Mouse (Mus musculus): ENCODE measurements at regions not wholly inside any gene's neighbourhood (a gene's known extent, or its start where the extent isn't known, plus 50 kb on each side); places are given as distances from the start of the nearest gene placed in this dataset.

- no peaks in the 10 kb centered on the region for H3K36me3 ChIP-seq
- no peaks in the 10 kb centered on the region for H3K9me3 ChIP-seq
- H3K27ac ChIP-seq: no peak overlapping the region
- no peak for ATAC-seq (ENCODE audit: insufficient number of reproducible peaks, insufficient read depth, low FRiP score, low TSS enrichment, low read depth)
- 71% methylated on average over 13 of the region's 13 CpGs for WGBS
- no peaks in the 10 kb centered on the region for H3K4me1 ChIP-seq (replicated peaks)
- H3K27me3 ChIP-seq: no peaks in the 10 kb centered on the region
- no peak overlapping the region for H3K4me2 ChIP-seq
- H3K4me3 ChIP-seq (replicated peaks): no peak overlapping the region
- no peak overlapping the region for H3K9ac ChIP-seq (replicated peaks)
These were observed 82.6 kb downstream of the Fam110c start for GRCm38 (mm10) chr12:31156154-31156720.

GRCm38 (mm10) chr12:31157453-31157852 lies 83.1 kb upstream of the Gm6993 start:
- Histone ChIP-seq H3K9ac (replicated peaks) (no peak overlapping the region), H3K4me2 (no peak overlapping the region), H3K4me3 (replicated peaks) (no peak overlapping the region), H3K27ac (no peak overlapping the region), H3K4me1 (replicated peaks) (no peaks in the 10 kb centered on the region), H3K9me3 (no peaks in the 10 kb centered on the region), H3K27me3 (no peaks in the 10 kb centered on the region), H3K36me3 (no peaks in the 10 kb centered on the region)
- no peak for ATAC-seq (ENCODE audit: insufficient number of reproducible peaks, insufficient read depth, low FRiP score, low TSS enrichment, low read depth)
- 84% methylated on average over 3 of the region's 3 CpGs for WGBS

GRCm38 (mm10) chr12:31157890-31158289 lies 82.7 kb upstream of the Gm6993 start:
- Histone ChIP-seq H3K4me2 (no peak overlapping the region), H3K9me3 (no peaks in the 10 kb centered on the region), H3K27ac (no peak overlapping the region), H3K9ac (replicated peaks) (no peak overlapping the region), H3K4me3 (replicated peaks) (no peak overlapping the region), H3K27me3 (no peaks in the 10 kb centered on the region), H3K4me1 (replicated peaks) (no peaks in the 10 kb centered on the region), H3K36me3 (no peaks in the 10 kb centered on the region)
- WGBS: 96% methylated on average over 1 of the region's 1 CpGs
- ATAC-seq (ENCODE audit: insufficient number of reproducible peaks, insufficient read depth, low FRiP score, low TSS enrichment, low read depth): no peak

- Histone ChIP-seq H3K36me3 (no peaks in the 10 kb centered on the region), H3K27ac (no peak overlapping the region), H3K9me3 (no peaks in the 10 kb centered on the region), H3K27me3 (no peaks in the 10 kb centered on the region), H3K4me2 (no peak overlapping the region), H3K9ac (replicated peaks) (no peak overlapping the region), H3K4me3 (replicated peaks) (no peak overlapping the region), H3K4me1 (replicated peaks) (no peaks in the 10 kb centered on the region)
- no peak for ATAC-seq (ENCODE audit: insufficient number of reproducible peaks, insufficient read depth, low FRiP score, low TSS enrichment, low read depth)
- 79% methylated on average over 4 of the region's 4 CpGs for WGBS
These were observed 81.7 kb upstream of the Gm6993 start for GRCm38 (mm10) chr12:31158885-31159284.

GRCm38 (mm10) chr12:31159378-31159777 lies 81.2 kb upstream of the Gm6993 start:
- no peak overlapping the region for H3K4me2 ChIP-seq
- H3K36me3 ChIP-seq: no peaks in the 10 kb centered on the region
- H3K27ac ChIP-seq: no peak overlapping the region
- no peak overlapping the region for H3K4me3 ChIP-seq (replicated peaks)
- no peaks in the 10 kb centered on the region for H3K27me3 ChIP-seq
- H3K9me3 ChIP-seq: no peaks in the 10 kb centered on the region
- WGBS: 79% methylated on average over 7 of the region's 7 CpGs
- no peak for ATAC-seq (ENCODE audit: insufficient number of reproducible peaks, insufficient read depth, low FRiP score, low TSS enrichment, low read depth)
- H3K9ac ChIP-seq (replicated peaks): no peak overlapping the region
- H3K4me1 ChIP-seq (replicated peaks): no peaks in the 10 kb centered on the region

GRCm38 (mm10) chr12:31168221-31168890 lies 72.2 kb upstream of the Gm6993 start:
- 67% methylated on average over 4 of the region's 4 CpGs for WGBS
- no peak overlapping the region for H3K4me3 ChIP-seq (replicated peaks)
- no peaks in the 10 kb centered on the region for H3K36me3 ChIP-seq
- no peak overlapping the region for H3K4me2 ChIP-seq
- no peak for ATAC-seq (ENCODE audit: insufficient number of reproducible peaks, insufficient read depth, low FRiP score, low TSS enrichment, low read depth)
- H3K9ac ChIP-seq (replicated peaks): no peak overlapping the region
- no peak overlapping the region for H3K27ac ChIP-seq
- H3K4me1 ChIP-seq (replicated peaks): peaks cover 5% of the 10 kb centered on the region; the same call in 1 of the 2 replicates
- H3K9me3 ChIP-seq: no peaks in the 10 kb centered on the region
- H3K27me3 ChIP-seq: no peaks in the 10 kb centered on the region

GRCm38 (mm10) chr12:31170111-31170510 lies 70.5 kb upstream of the Gm6993 start:
- Histone ChIP-seq H3K4me2 (no peak overlapping the region), H3K36me3 (no peaks in the 10 kb centered on the region), H3K4me3 (replicated peaks) (no peak overlapping the region), H3K4me1 (replicated peaks) (peaks cover 5% of the 10 kb centered on the region; the same call in 1 of the 2 replicates), H3K9me3 (peaks cover 7% of the 10 kb centered on the region; the same call in 1 of the 2 replicates), H3K27ac (no peak overlapping the region), H3K27me3 (no peaks in the 10 kb centered on the region), H3K9ac (replicated peaks) (no peak overlapping the region)
- 80% methylated on average over 6 of the region's 6 CpGs for WGBS
- no peak for ATAC-seq (ENCODE audit: insufficient number of reproducible peaks, insufficient read depth, low FRiP score, low TSS enrichment, low read depth)

GRCm38 (mm10) chr12:31170546-31171160 lies 69.9 kb upstream of the Gm6993 start:
- Histone ChIP-seq H3K4me2 (no peak overlapping the region), H3K9me3 (peaks cover 7% of the 10 kb centered on the region; the same call in 1 of the 2 replicates), H3K9ac (replicated peaks) (no peak overlapping the region), H3K36me3 (no peaks in the 10 kb centered on the region), H3K27ac (no peak overlapping the region), H3K4me1 (replicated peaks) (peaks cover 5% of the 10 kb centered on the region; the same call in 1 of the 2 replicates), H3K27me3 (no peaks in the 10 kb centered on the region), H3K4me3 (replicated peaks) (no peak overlapping the region)
- 0 out of 2 replicates have a peak, but pooled peaks have one; percentile 52 for ATAC-seq (ENCODE audit: insufficient number of reproducible peaks, insufficient read depth, low FRiP score, low TSS enrichment, low read depth)
- 79% methylated on average over 10 of the region's 10 CpGs for WGBS

- WGBS: 77% methylated on average over 4 of the region's 4 CpGs
- Histone ChIP-seq H3K4me2 (no peak overlapping the region), H3K27ac (no peak overlapping the region), H3K4me1 (replicated peaks) (peaks cover 5% of the 10 kb centered on the region; the same call in 1 of the 2 replicates), H3K27me3 (no peaks in the 10 kb centered on the region), H3K4me3 (replicated peaks) (no peak overlapping the region), H3K9ac (replicated peaks) (no peak overlapping the region), H3K36me3 (no peaks in the 10 kb centered on the region), H3K9me3 (peaks cover 7% of the 10 kb centered on the region; the same call in 1 of the 2 replicates)
- ATAC-seq (ENCODE audit: insufficient number of reproducible peaks, insufficient read depth, low FRiP score, low TSS enrichment, low read depth): no peak
These were observed 68.6 kb upstream of the Gm6993 start for GRCm38 (mm10) chr12:31171992-31172391.

- 70% methylated on average over 4 of the region's 4 CpGs for whole genome bisulfite sequencing
- peaks cover 7% of the 10 kb centered on the region; the same call in 1 of the 2 replicates for H3K9me3 ChIP-seq
These were observed 67.9 kb upstream of the Gm6993 start for GRCm38 (mm10) chr12:31172451-31173318.

GRCm38 (mm10) chr12:31173512-31173911 lies 67.1 kb upstream of the Gm6993 start:
- Histone ChIP-seq H3K4me3 (replicated peaks) (no peak overlapping the region), H3K4me2 (no peak overlapping the region), H3K27me3 (no peaks in the 10 kb centered on the region), H3K36me3 (no peaks in the 10 kb centered on the region), H3K9me3 (peaks cover 7% of the 10 kb centered on the region; the same call in 1 of the 2 replicates), H3K27ac (no peak overlapping the region), H3K9ac (replicated peaks) (no peak overlapping the region), H3K4me1 (replicated peaks) (peaks cover 5% of the 10 kb centered on the region; the same call in 1 of the 2 replicates)
- ATAC-seq (ENCODE audit: insufficient number of reproducible peaks, insufficient read depth, low FRiP score, low TSS enrichment, low read depth): no peak
- 85% methylated on average over 5 of the region's 5 CpGs for WGBS

More at GRCm38 (mm10) chr12:31172451-31173318, 67.9 kb upstream of the Gm6993 start:
- no peak overlapping the region for H3K4me2 ChIP-seq
- H3K27ac ChIP-seq: no peak overlapping the region
- H3K36me3 ChIP-seq: no peaks in the 10 kb centered on the region
- H3K4me3 ChIP-seq (replicated peaks): no peak overlapping the region
- no peak overlapping the region for H3K9ac ChIP-seq (replicated peaks)
- no peak for ATAC-seq (ENCODE audit: insufficient number of reproducible peaks, insufficient read depth, low FRiP score, low TSS enrichment, low read depth)
- no peaks in the 10 kb centered on the region for H3K27me3 ChIP-seq
- peaks cover 5% of the 10 kb centered on the region; the same call in 1 of the 2 replicates for H3K4me1 ChIP-seq (replicated peaks)
